Mouse (Mus musculus) gastrocnemius, adult 2 months (tissue): ENCODE measurements around the gene Usp18. TPM values are rescaled to one million over a fixed set of nuclear protein-coding genes. Genes with fewer than 3 reads are reported as not detected.

Source experiments
- DNase-seq: peaks from one replicate; pipeline ENCODE4 v3.0.0; 2022
- H3K27ac ChIP-seq: fragments of 200-600 bp; 2 replicates; pipeline ENCODE4 v1.8.1; 2022; ENCODE audit warnings: mild to moderate bottlenecking
- H3K4me3 ChIP-seq: fragments of 200-600 bp; 2 replicates; pipeline ENCODE4 v1.8.1; 2022; ENCODE audit warnings: mild to moderate bottlenecking, moderate library complexity
- CTCF ChIP-seq: fragments of 200-600 bp; IDR thresholded peaks from 2 replicates; pipeline ENCODE4 v1.8.1; 2022; ENCODE audit warnings: antibody characterized with exemption, mild to moderate bottlenecking, moderate library complexity
- intact Hi-C: fragments of 180-260 bp; cut with DNase I; formaldehyde crosslinking; loops from one replicate; pipeline ENCODE4 v1.15.1; 2025
- total RNA-seq, 2 experiments: library from RNA; stranded (reverse); gene quantifications; 2 replicates each; pipeline ENCODE4 v1.2.3; 2021

The Usp18 gene
- total RNA-seq, 2 experiments from 2014 or later = 0.89 to 1.5 TPM

DNA sequence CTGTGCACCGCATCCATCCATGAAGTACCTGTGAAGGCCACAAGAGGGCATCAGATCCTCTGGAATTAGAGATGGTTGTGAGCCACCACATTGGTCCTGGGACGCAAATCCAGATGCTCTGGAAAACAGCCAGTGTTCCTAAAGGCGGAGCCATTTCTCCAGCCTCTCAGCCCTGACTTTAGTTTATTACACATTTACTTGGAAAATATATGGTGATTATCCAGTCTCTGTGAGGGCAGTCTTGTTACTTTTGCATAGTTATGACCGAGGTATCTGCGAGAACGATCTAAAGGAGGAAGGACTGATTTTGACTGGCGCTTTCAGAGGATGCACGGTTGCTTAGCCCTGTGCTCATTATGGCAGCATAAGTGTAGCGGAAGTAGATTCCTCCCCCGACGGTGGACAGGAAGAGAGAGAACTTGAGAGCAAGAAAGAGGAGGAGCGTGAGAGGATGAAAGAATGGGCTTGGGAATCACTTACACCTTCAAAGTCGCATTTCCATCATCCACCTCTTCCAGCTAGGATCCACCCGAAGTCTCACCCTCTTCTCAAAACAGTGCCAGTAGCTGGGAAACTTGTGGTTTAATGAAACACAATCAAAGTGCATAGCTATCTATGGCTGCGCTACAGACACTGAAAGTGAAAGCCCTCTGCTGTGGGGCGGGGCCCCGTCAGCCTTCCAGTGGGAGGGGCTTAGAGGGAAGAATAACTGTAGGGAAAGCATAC lies 26.5 kb downstream of the Usp18 start:
- peak overlapping the region; percentile 75 for H3K4me3 ChIP-seq
- intact Hi-C loops = loop anchor here (2.0 to 10.0 kb wide), 5 partner anchors 55 to 1033 kb away; partner anchors contain the start of gene M6pr
- H3K27ac ChIP-seq = peak overlapping the region; percentile 75
- peak; percentile 94 for TF ChIP-seq CTCF
- DNase-seq = peak; percentile 84

DNA sequence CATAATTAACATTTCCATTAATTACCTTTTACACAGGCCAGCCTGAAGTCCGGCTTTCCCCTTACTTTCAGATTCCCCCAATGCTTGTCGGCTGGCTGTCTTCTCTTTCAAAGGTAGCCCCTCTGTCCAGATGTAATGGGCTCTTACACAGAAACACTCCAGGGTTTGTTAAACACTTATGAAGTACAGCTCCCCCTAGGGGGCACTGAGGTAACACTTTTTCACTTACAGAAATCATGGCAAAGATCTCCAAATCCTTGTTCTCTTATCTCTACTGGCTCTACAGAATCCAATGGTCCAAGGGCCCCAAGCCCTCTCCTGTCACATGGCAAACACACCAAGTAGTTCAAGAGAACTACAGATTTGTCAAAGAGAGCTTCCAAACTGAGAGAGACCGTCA lies 28.6 kb downstream of the Usp18 start:
- intact Hi-C loops = loop anchor here (5.0 to 10.0 kb wide), 4 partner anchors 53 to 1030 kb away; partner anchors contain the start of gene M6pr

DNA sequence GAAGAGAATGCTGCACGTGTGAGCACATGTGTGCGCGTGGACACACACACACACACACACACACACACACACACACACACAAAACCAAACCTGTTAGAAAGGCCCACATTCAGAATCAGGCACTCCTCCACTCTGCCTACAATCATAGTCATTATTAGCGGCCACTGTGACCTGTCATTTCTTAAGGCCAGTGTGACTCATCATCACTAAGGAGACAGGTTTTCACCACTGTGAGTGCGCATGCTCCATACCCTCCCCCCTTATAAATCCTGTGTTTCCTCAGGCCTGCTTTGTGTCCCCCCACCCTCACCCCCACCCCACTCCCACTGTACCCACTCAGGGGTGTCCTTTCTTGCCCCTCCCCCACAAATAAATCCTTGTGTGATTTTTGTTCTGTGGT lies 38.4 kb downstream of the Usp18 start:
- Histone ChIP-seq H3K4me3 (no peak overlapping the region), H3K27ac (no peak overlapping the region)
- intact Hi-C loops = no loop called here
- no peak for TF ChIP-seq CTCF
- DNase-seq = no peak

More for the DNA sequence above, 28.6 kb downstream of the Usp18 start:
- Histone ChIP-seq H3K27ac (no peak overlapping the region), H3K4me3 (no peak overlapping the region)
- DNase-seq = no peak
- peak; percentile 67 for TF ChIP-seq CTCF

DNA sequence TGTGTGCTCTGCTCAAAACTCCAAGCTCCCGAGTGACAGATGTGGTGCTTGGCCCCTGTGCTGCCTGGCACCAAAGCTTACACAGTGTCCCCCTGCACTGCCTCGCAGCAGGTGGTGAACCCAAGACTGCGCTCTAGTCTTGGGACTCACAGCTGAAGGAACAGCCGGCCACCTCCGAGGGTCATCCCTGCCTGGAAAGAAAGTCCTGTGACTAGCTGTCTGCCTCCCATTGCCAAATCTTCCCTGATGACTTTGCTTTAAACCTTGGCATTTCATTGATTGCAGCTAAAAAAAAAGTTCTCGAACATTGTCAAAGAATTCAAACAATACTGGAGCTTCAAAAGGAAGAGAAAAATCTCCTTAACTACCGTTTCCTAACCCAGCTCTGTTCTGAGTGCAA lies 53.6 kb downstream of the Usp18 start:
- Histone ChIP-seq H3K27ac (no peak overlapping the region), H3K4me3 (no peak overlapping the region)
- no peak for DNase-seq
- TF ChIP-seq CTCF = no peak
- intact Hi-C loops = no loop called here

DNA sequence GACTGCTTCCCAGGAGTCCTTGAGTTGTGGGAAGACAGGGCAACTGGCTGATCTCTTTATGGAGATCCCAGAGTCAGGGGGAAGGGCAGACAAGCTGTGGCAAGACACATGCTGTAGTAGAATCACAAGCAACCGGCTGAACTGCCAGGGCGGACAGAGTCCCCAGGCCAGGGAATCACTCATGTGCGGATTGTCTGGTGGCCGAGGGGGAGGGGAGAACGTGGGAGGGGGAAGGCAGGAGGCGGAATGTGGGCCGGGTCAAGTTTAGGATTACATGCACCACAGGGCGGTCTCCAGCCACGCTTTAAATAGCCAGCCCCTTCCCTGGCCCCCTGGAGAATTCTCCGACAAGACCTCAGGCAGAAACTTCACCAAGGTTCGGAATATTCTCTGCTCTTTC lies 54.2 kb downstream of the Usp18 start, which contains the start of gene Slc6a13:
TSS of gene Slc6a13 (plus strand) at position 274 of the 400 bp plus-strand sequence.
- intact Hi-C loops = no loop called here
- Histone ChIP-seq H3K27ac (no peak within 1 kb of the TSS), H3K4me3 (peak within 1 kb of the TSS; percentile 17)
- peak; percentile 49 for DNase-seq
- no peak for TF ChIP-seq CTCF

DNA sequence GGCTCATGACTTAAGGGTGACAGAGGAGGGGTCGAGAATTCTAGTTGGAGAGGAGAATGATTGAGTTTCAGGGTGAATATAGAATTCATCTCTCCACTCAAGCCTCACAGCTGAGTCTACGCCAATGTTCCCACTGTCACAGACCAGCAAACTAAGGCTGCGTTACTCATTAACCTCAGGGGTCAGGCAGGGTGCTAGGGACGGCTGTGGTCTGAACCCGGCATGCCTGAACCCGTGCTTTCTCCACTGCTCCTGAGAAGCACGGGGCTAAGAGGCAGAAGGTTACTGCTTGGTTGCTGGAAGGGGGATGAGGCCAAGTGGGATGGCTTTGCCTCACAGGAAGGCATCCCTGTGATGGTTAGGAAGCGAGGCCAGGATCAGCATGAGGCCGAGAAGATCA lies 54.8 kb downstream of the Usp18 start:
- H3K27ac ChIP-seq = no peak overlapping the region
- intact Hi-C loops = no loop called here
- DNase-seq = no peak
- no peak overlapping the region; the same call in 1 of the 2 replicates for H3K4me3 ChIP-seq
- TF ChIP-seq CTCF = no peak

DNA sequence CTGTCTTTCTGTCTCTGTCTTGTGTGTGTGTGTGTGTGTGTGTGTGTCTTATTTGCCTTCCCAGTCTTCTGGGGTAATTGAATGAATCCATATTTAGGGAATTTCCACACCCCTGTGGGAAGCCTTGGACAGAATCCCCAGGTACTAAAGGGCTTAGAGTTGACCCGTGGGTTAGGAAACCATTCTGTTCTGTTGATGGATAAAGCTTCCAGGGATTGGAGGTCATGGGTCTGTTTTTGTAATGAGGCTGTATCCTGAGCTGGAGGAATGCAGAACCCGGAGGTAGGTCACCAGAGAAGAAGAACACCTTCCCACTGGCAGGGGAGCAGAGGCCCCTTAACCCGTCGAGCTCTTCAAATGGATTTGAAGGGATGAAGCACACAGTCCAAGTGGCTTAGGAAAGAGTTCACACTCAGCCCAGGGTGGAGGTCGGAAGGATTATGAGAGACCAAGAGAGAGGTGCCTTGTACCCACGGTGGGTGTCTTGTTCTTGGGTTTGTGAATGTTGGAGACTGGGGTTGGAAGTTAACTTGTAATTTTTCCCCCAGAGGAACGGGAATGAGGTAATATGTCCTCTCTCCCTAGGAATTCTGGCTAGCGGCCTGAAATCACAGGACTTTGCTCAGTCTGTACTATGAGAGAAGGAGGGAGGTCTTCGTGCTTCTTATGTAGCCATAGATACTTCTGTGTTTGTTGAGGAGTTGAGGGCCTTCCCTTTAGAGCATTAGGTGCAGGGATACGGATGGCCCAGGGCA lies 57.9 kb downstream of the Usp18 start:
- H3K27ac ChIP-seq = no peak overlapping the region
- intact Hi-C loops = no loop called here
- no peak for DNase-seq
- H3K4me3 ChIP-seq = no peak overlapping the region
- TF ChIP-seq CTCF = no peak

DNA sequence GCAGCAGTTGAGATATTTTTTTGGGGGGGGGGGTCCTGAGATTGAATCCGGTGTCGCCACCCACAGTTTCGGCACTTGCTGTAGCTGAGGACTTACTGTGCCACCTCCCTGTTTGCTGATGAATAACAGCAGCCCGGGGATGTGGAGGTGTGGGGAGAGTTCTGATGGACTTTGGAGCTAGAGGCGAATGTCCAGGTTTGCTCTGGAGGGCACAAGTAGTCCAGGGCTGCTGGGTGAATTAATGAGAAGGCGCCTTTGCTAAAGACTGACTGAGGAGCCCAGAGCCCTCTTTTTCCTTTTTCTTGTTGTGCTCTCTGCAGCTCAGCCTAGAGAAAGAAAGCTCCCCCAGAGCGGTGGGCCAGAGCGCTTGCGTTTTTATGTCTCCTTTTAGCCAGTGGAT lies 58.9 kb downstream of the Usp18 start:
- DNase-seq = no peak
- H3K4me3 ChIP-seq = no peak overlapping the region
- TF ChIP-seq CTCF = no peak
- no peak overlapping the region for H3K27ac ChIP-seq
- intact Hi-C loops = no loop called here

DNA sequence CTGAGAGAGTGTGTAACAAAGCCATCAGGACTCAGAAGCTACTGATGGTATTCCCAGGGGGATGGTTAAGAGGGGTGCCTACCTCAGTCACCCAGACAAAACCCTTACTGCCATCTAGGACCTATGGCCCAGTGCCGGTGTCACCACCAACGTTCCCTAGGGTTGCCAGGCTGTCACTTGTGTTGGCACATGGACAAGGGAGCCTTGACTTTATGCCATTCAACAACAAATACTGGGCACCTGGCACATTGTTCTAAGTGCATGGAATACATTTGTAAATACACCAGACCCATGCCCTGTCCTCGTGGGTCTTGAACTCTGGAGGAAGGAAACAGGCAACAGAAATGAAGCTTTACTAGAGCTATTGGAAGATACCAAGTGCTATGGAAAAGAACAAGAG lies 59.9 kb downstream of the Usp18 start:
- Histone ChIP-seq H3K27ac (no peak overlapping the region), H3K4me3 (no peak overlapping the region)
- TF ChIP-seq CTCF = no peak
- DNase-seq = no peak
- intact Hi-C loops = no loop called here

DNA sequence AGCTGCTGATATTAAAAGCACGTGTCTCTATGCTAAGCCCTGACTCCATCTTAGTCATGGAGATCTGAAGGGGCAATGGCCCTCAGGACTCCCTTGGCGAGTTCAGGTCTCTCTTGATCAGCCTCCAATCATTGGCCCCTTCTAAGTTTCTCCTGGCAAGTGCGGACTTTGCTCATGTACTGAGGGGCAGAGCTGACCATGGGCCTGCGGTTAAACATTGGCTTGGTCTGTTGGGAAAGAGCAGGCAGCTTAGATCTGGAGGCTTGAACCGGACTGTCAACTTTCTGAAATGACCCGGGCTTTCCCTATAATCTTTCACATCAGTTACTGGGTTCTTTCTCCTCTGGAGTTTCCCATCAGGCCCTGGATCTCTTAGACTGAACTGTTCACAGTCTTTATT lies 65.3 kb downstream of the Usp18 start:
- intact Hi-C loops = no loop called here
- no peak for DNase-seq
- no peak for TF ChIP-seq CTCF
- no peak overlapping the region for H3K27ac ChIP-seq
- H3K4me3 ChIP-seq = no peak overlapping the region

DNA sequence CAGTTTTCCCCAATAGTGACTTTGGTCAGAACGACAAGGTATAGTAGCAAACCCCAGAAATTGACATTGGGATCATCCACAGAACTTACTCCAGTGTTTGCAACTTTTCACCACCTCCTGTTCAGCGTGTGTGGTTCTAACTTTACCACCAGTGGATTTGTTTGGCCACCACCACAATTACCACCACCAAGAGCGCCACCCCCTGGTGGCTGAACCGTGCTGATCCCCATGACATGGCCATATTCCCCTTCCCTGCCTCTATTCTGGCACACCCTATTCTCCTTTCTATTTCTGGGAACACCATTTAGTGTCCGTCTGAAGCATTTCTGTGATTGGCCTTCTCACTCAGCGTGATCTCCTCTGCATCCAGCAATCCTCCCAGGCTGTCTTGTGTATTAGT lies 73.4 kb downstream of the Usp18 start:
- no peak overlapping the region for H3K4me3 ChIP-seq
- peak; percentile 33; the same call in 1 of the 2 replicates for TF ChIP-seq CTCF
- DNase-seq = no peak

More for the DNA sequence above, 73.4 kb downstream of the Usp18 start:
- H3K27ac ChIP-seq = no peak overlapping the region
- intact Hi-C loops = loop anchor here (5.0 kb wide), 1 partner anchor 42 kb away; no protein-coding TSS in a partner anchor

Other genes starting within 250 kb of the Usp18 start
- 10 to 100 TPM; 53.3 to 71.9 TPM for gene Mical3, start 114.9 kb upstream of the Usp18 start, total RNA-seq
- 1 to 10 TPM; 3.5 to 3.8 TPM for gene Pex26, start 62.2 kb upstream of the Usp18 start, total RNA-seq
- gene Tuba8, start 35.2 kb upstream of the Usp18 start, total RNA-seq = 100 to 1,000 TPM; 201 to 248 TPM
- under 1 TPM; 0.20 to 0.46 TPM for gene Slc6a13, start 54.3 kb downstream of the Usp18 start, total RNA-seq
- gene Slc6a12, start 97.2 kb downstream of the Usp18 start, total RNA-seq = under 1 TPM; 0.11 to 0.20 TPM
- gene Iqsec3, start 227.8 kb downstream of the Usp18 start, total RNA-seq = under 1 TPM; 0.41 to 0.70 TPM